Mouse (Mus musculus): Measurements from ENCODE around the gene Wtap. TPM values are rescaled to one million over a fixed set of nuclear protein-coding genes. Genes with fewer than 3 reads are reported as not detected.
"Not testable (repeated sequence)": the region's sequence is repeated elsewhere in the genome, so short reads cannot be mapped to it uniquely, and the experiment has no call there.

The Wtap gene
- polyA plus RNA-seq, 1 experiment from 2014 or later, result 41.9 TPM

- H3K9ac ChIP-seq, result no peak overlapping the region
- H3K36me3 ChIP-seq (replicated peaks), result peaks cover 32% of the 10 kb centered on the region
- H3K9me3 ChIP-seq (replicated peaks), result no peaks in the 10 kb centered on the region
- H3K4me3 ChIP-seq (replicated peaks), result no peak overlapping the region
- ATAC-seq (ENCODE audit: insufficient read depth), result no peak
- 60% methylated on average over 3 of the region's 3 CpGs for WGBS (ENCODE audit: insufficient replicate concordance)
- H3K27me3 ChIP-seq, result no peaks in the 10 kb centered on the region
- H3K4me1 ChIP-seq (replicated peaks), result peaks cover 13% of the 10 kb centered on the region
- H3K4me2 ChIP-seq, result no peak overlapping the region
- no peak overlapping the region for H3K27ac ChIP-seq (replicated peaks)
Measured at GRCm38 (mm10) chr17:12963476-12963875, 30.5 kb downstream of the Wtap start.

- peak within 1 kb of the TSS; percentile 82 for H3K4me3 ChIP-seq (replicated peaks)
- H3K27me3 ChIP-seq, result no peaks in the 10 kb centered on the region
- under 1% methylated on average over 42 of the region's 42 CpGs for WGBS (ENCODE audit: insufficient replicate concordance)
- H3K9me3 ChIP-seq (replicated peaks), result no peaks in the 10 kb centered on the region
- H3K4me1 ChIP-seq (replicated peaks), result peaks cover 13% of the 10 kb centered on the region
- ATAC-seq (ENCODE audit: insufficient read depth), result peak; percentile 98
- peaks cover 19% of the 10 kb centered on the region for H3K36me3 ChIP-seq (replicated peaks)
- H3K4me2 ChIP-seq, result peak within 1 kb of the TSS; percentile 88
- H3K27ac ChIP-seq (replicated peaks), result peak within 1 kb of the TSS; percentile 90
- H3K9ac ChIP-seq, result peak within 1 kb of the TSS; percentile 70
Measured at GRCm38 (mm10) chr17:12960331-12960873, 33.6 kb downstream of the Wtap start, which contains the start of gene Acat2. Acat2 (minus strand) TSS chr17:12960747.

GRCm38 (mm10) chr17:12959377-12959776, 34.6 kb downstream of the Wtap start:
- H3K27ac ChIP-seq (replicated peaks); H3K9ac ChIP-seq; H3K9me3 ChIP-seq (replicated peaks); H3K27me3 ChIP-seq; ATAC-seq (ENCODE audit: insufficient read depth): not testable (repeated sequence)
- peaks cover 13% of the 10 kb centered on the region for H3K4me1 ChIP-seq (replicated peaks)
- 18% methylated on average over 2 of the region's 2 CpGs for WGBS (ENCODE audit: insufficient replicate concordance)
- peaks cover 18% of the 10 kb centered on the region for H3K36me3 ChIP-seq (replicated peaks)
- H3K4me2 ChIP-seq, result peak overlapping the region; percentile 41
- 0 out of 2 replicates have a peak overlapping the region, but pooled peaks have one; percentile 21 for H3K4me3 ChIP-seq (replicated peaks)

GRCm38 (mm10) chr17:12956664-12957063, 37.3 kb downstream of the Wtap start:
- H3K4me2 ChIP-seq, result no peak overlapping the region
- no peaks in the 10 kb centered on the region for H3K27me3 ChIP-seq
- H3K36me3 ChIP-seq (replicated peaks), result peaks cover 29% of the 10 kb centered on the region
- no peak overlapping the region for H3K9ac ChIP-seq
- H3K4me3 ChIP-seq (replicated peaks), result no peak overlapping the region
- H3K27ac ChIP-seq (replicated peaks), result no peak overlapping the region
- 79% methylated on average over 8 of the region's 8 CpGs for WGBS (ENCODE audit: insufficient replicate concordance)
- no peaks in the 10 kb centered on the region for H3K9me3 ChIP-seq (replicated peaks)
- peaks cover 13% of the 10 kb centered on the region for H3K4me1 ChIP-seq (replicated peaks)
- no peak for ATAC-seq (ENCODE audit: insufficient read depth)

GRCm38 (mm10) chr17:12949669-12950068, 44.3 kb downstream of the Wtap start:
- Histone ChIP-seq H3K27ac (replicated peaks) (no peak overlapping the region), H3K27me3 (no peaks in the 10 kb centered on the region), H3K4me2 (no peak overlapping the region), H3K4me3 (replicated peaks) (no peak overlapping the region), H3K36me3 (replicated peaks) (peaks cover 52% of the 10 kb centered on the region), H3K9ac (no peak overlapping the region), H3K4me1 (replicated peaks) (no peaks in the 10 kb centered on the region), H3K9me3 (replicated peaks) (no peaks in the 10 kb centered on the region)
- ATAC-seq (ENCODE audit: insufficient read depth), result no peak
- whole genome bisulfite sequencing (ENCODE audit: insufficient replicate concordance), result 81% methylated on average over 5 of the region's 5 CpGs

- no peaks in the 10 kb centered on the region for H3K27me3 ChIP-seq
- WGBS (ENCODE audit: insufficient replicate concordance), result 77% methylated on average over 6 of the region's 6 CpGs
- H3K4me3 ChIP-seq (replicated peaks), result no peak overlapping the region
- no peaks in the 10 kb centered on the region for H3K9me3 ChIP-seq (replicated peaks)
- ATAC-seq (ENCODE audit: insufficient read depth), result no peak
- H3K36me3 ChIP-seq (replicated peaks), result peaks cover 26% of the 10 kb centered on the region
- H3K9ac ChIP-seq, result no peak overlapping the region
- no peak overlapping the region for H3K4me2 ChIP-seq
- H3K4me1 ChIP-seq (replicated peaks), result peaks cover 25% of the 10 kb centered on the region
- H3K27ac ChIP-seq (replicated peaks), result no peak overlapping the region
Measured at GRCm38 (mm10) chr17:12942459-12943162, 51.4 kb downstream of the Wtap start.

- H3K4me3 ChIP-seq (replicated peaks), result no peak overlapping the region
- ATAC-seq (ENCODE audit: insufficient read depth), result no peak
- H3K36me3 ChIP-seq (replicated peaks), result peaks cover 24% of the 10 kb centered on the region
- no peaks in the 10 kb centered on the region for H3K9me3 ChIP-seq (replicated peaks)
- no peaks in the 10 kb centered on the region for H3K27me3 ChIP-seq
- no peak overlapping the region for H3K4me2 ChIP-seq
- H3K27ac ChIP-seq (replicated peaks), result no peak overlapping the region
- H3K4me1 ChIP-seq (replicated peaks), result peaks cover 25% of the 10 kb centered on the region
- no peak overlapping the region for H3K9ac ChIP-seq
- 67% methylated on average over 8 of the region's 8 CpGs for WGBS (ENCODE audit: insufficient replicate concordance)
Measured at GRCm38 (mm10) chr17:12941543-12942260, 52.3 kb downstream of the Wtap start.

GRCm38 (mm10) chr17:12940151-12940805, 53.7 kb downstream of the Wtap start, which contains the start of gene Acat3:
Acat3 (minus strand) TSS chr17:12940600.
- peak; percentile 41 for ATAC-seq (ENCODE audit: insufficient read depth)
- Histone ChIP-seq H3K4me3 (replicated peaks) (peak within 1 kb of the TSS; percentile 37), H3K4me1 (replicated peaks) (peaks cover 25% of the 10 kb centered on the region), H3K9ac (no peak within 1 kb of the TSS), H3K9me3 (replicated peaks) (no peaks in the 10 kb centered on the region), H3K27me3 (no peaks in the 10 kb centered on the region), H3K27ac (replicated peaks) (peak within 1 kb of the TSS; percentile 48), H3K4me2 (peak within 1 kb of the TSS; percentile 64), H3K36me3 (replicated peaks) (peaks cover 15% of the 10 kb centered on the region)
- 14% methylated on average over 27 of the region's 27 CpGs for WGBS (ENCODE audit: insufficient replicate concordance)

- Histone ChIP-seq H3K27ac (replicated peaks) (peak overlapping the region; percentile 48; the same call in 1 of the 2 replicates), H3K4me2 (peak overlapping the region; percentile 64), H3K4me1 (replicated peaks) (peaks cover 25% of the 10 kb centered on the region), H3K4me3 (replicated peaks) (peak overlapping the region; percentile 37)
- WGBS (ENCODE audit: insufficient replicate concordance), result 33% methylated on average over 3 of the region's 12 CpGs
- not testable (repeated sequence) for H3K36me3 ChIP-seq (replicated peaks); H3K27me3 ChIP-seq; H3K9me3 ChIP-seq (replicated peaks); H3K9ac ChIP-seq
- peak; percentile 19; the same call in 1 of the 2 replicates for ATAC-seq (ENCODE audit: insufficient read depth)
Measured at GRCm38 (mm10) chr17:12939377-12940148, 54.4 kb downstream of the Wtap start.

- no peaks in the 10 kb centered on the region; the same call in none of the 2 replicates for H3K36me3 ChIP-seq (replicated peaks)
- ATAC-seq (ENCODE audit: insufficient read depth), result no peak
- H3K9me3 ChIP-seq (replicated peaks), result no peaks in the 10 kb centered on the region
- H3K4me3 ChIP-seq (replicated peaks), result no peak overlapping the region
- H3K27ac ChIP-seq (replicated peaks), result no peak overlapping the region
- no peak overlapping the region for H3K4me2 ChIP-seq
- no peak overlapping the region for H3K9ac ChIP-seq
- WGBS (ENCODE audit: insufficient replicate concordance), result 39% methylated on average over 2 of the region's 2 CpGs
- H3K27me3 ChIP-seq, result no peaks in the 10 kb centered on the region
- H3K4me1 ChIP-seq (replicated peaks), result peaks cover 25% of the 10 kb centered on the region
Measured at GRCm38 (mm10) chr17:12938077-12938476, 55.9 kb downstream of the Wtap start.

All from liver, embryonic 15.5 days (tissue).